Mouse (Mus musculus): ENCODE results near the gene Ctu2.

The Ctu2 gene

GRCm38 (mm10) chr8:122482448-122482847, 6.5 kb downstream of the Ctu2 start:
- in situ Hi-C loops (cut with MboI, MseI) = no loop called here

GRCm38 (mm10) chr8:122483877-122484276, 7.9 kb downstream of the Ctu2 start:
- in situ Hi-C loops (cut with MboI, MseI) = no loop called here

- in situ Hi-C loops (cut with MboI, MseI) = no loop called here
Observed at GRCm38 (mm10) chr8:122484831-122485230, 8.9 kb downstream of the Ctu2 start.

GRCm38 (mm10) chr8:122488387-122488786, 12.4 kb downstream of the Ctu2 start:
- in situ Hi-C loops (cut with MboI, MseI) = no loop called here

GRCm38 (mm10) chr8:122497016-122497734, 21.2 kb downstream of the Ctu2 start:
- in situ Hi-C loops (cut with MboI, MseI) = no loop called here

GRCm38 (mm10) chr8:122497912-122498311, 22.0 kb downstream of the Ctu2 start:
- in situ Hi-C loops (cut with MboI, MseI) = no loop called here

- in situ Hi-C loops (cut with MboI, MseI) = no loop called here
Observed at GRCm38 (mm10) chr8:122500856-122501255, 24.9 kb downstream of the Ctu2 start.

- in situ Hi-C loops (cut with MboI, MseI) = no loop called here
Observed at GRCm38 (mm10) chr8:122511552-122511951, 35.6 kb downstream of the Ctu2 start.

GRCm38 (mm10) chr8:122512392-122512791, 36.4 kb downstream of the Ctu2 start:
- in situ Hi-C loops (cut with MboI, MseI) = no loop called here

GRCm38 (mm10) chr8:122515699-122516098, 39.8 kb downstream of the Ctu2 start:
- in situ Hi-C loops (cut with MboI, MseI) = no loop called here

- in situ Hi-C loops (cut with MboI, MseI) = no loop called here
Observed at GRCm38 (mm10) chr8:122517541-122518190, 41.7 kb downstream of the Ctu2 start.

GRCm38 (mm10) chr8:122520611-122521010, 44.7 kb downstream of the Ctu2 start:
- in situ Hi-C loops (cut with MboI, MseI) = no loop called here

GRCm38 (mm10) chr8:122522796-122523651, 47.1 kb downstream of the Ctu2 start:
- in situ Hi-C loops (cut with MboI, MseI) = no loop called here

- in situ Hi-C loops (cut with MboI, MseI) = no loop called here
Observed at GRCm38 (mm10) chr8:122523652-122524360, 47.9 kb downstream of the Ctu2 start.

- in situ Hi-C loops (cut with MboI, MseI) = no loop called here
Observed at GRCm38 (mm10) chr8:122524506-122524905, 48.6 kb downstream of the Ctu2 start.

- in situ Hi-C loops (cut with MboI, MseI) = no loop called here
Observed at GRCm38 (mm10) chr8:122525004-122525403, 49.1 kb downstream of the Ctu2 start.

GRCm38 (mm10) chr8:122526084-122526483, 50.1 kb downstream of the Ctu2 start:
- in situ Hi-C loops (cut with MboI, MseI) = no loop called here

- in situ Hi-C loops (cut with MboI, MseI) = no loop called here
Observed at GRCm38 (mm10) chr8:122526526-122527170, 50.7 kb downstream of the Ctu2 start.

GRCm38 (mm10) chr8:122527937-122528336, 52.0 kb downstream of the Ctu2 start:
- in situ Hi-C loops (cut with MboI, MseI) = no loop called here

GRCm38 (mm10) chr8:122529159-122529558, 53.2 kb downstream of the Ctu2 start:
- in situ Hi-C loops (cut with MboI, MseI) = no loop called here

GRCm38 (mm10) chr8:122531312-122531711, 55.4 kb downstream of the Ctu2 start:
- in situ Hi-C loops (cut with MboI, MseI) = no loop called here

Data from regulatory T cell (primary cell).